Mouse (Mus musculus) T-helper 1 cell (primary cell): Measurements from ENCODE around the gene Ifnar1.

ENCODE experiments used
- in situ Hi-C: fragments of 300-600 bp; cut with MboI, MseI; formaldehyde crosslinking; loops from one replicate; pipeline ENCODE4 v1.15.1; 2025; ENCODE audit warnings: high pct_unique_total_duplicates

Ifnar1 gene

DNA sequence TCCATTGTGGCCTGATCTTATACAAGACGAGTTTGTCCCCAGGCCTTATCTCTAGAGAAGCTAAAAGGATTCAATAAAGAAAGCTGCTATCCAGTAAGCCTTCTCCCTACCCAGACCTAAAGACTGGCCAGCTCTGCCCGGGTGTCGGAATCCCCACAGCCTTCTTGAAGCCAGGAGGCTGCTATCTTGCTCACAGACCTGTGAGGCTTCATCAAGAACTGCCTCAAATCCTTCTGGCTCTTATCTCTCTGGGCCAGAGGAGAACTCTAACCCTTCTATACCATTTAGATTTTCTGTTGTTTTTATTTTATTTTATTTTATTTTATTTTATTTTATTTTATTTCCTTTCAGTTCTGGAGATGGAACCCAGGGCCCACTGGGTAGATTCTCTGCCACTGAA lies 52.0 kb downstream of the Ifnar1 start:
- in situ Hi-C loops: no loop called here

GRCm38 (mm10) chr16:91538051-91538450 lies 53.0 kb downstream of the Ifnar1 start:
- in situ Hi-C loops: no loop called here

- in situ Hi-C loops: no loop called here
Measured at GRCm38 (mm10) chr16:91538513-91538912, 53.5 kb downstream of the Ifnar1 start.

DNA sequence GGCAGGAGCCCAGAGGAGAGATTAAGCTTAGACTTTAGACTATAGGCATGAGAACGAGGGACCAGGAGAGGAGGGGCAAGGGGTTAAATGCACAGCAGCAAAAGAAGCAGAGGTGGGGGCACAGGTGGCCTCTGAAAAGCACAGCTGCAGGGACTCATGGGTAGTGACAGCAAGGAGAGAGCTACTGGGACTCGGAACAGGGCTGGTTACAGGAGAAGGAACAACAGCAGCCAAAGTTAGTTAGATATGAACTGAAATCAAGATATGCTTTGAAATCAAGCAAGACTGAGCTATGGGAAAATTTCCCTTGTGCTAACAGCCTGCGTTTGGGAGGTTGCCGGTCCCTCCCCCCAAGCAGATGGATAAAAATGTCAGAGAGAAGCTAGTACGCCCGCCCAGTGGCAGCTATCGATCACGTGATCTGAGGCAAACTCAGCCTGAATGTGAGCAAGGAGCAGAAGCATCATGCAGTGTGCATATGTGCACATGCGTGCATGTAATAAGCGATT lies 56.6 kb downstream of the Ifnar1 start:
- in situ Hi-C loops: no loop called here

- in situ Hi-C loops: no loop called here
Measured at GRCm38 (mm10) chr16:91543619-91544018, 58.6 kb downstream of the Ifnar1 start.

DNA sequence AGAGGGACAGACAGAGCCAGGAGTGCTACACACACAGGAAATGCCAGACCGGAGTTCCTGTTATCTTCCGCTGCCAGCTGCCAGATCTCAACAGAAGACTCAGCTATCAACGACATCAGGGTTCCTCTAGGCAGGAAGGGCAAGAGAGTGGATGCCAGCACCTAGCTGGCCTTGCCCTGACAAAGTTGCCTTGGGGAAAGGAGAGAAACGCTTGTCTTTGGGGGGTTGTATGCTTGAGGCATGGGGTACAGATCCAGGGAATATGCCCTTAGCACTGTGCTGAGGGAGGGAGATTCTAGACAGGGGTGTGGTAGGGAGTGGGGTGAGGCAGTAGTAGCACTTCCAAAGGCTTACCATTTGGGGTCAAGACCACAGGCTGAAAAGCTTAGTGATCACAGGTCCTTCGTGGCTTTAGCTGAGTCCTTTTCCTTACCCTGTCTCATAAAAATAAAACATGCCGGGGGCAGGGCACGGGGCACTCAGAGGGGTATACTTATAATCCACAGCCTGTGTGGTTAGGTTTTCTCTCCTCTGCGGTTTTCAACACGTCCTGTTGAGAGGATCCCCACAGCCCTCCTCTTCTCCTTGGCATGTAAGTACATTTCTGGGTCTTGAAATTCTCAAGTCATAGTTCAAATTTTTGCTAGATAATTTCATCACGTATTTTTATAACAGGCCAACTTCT lies 60.7 kb downstream of the Ifnar1 start:
- in situ Hi-C loops: no loop called here

GRCm38 (mm10) chr16:91546391-91546835 lies 61.4 kb downstream of the Ifnar1 start:
- in situ Hi-C loops: no loop called here

- in situ Hi-C loops: no loop called here
Measured at GRCm38 (mm10) chr16:91546836-91547741, 62.1 kb downstream of the Ifnar1 start, which contains the start of gene Ifngr2. Gene Ifngr2, plus strand, starts transcription at chr16:91547072.

- in situ Hi-C loops: no loop called here
Measured at GRCm38 (mm10) chr16:91547974-91548373, 62.9 kb downstream of the Ifnar1 start.

DNA sequence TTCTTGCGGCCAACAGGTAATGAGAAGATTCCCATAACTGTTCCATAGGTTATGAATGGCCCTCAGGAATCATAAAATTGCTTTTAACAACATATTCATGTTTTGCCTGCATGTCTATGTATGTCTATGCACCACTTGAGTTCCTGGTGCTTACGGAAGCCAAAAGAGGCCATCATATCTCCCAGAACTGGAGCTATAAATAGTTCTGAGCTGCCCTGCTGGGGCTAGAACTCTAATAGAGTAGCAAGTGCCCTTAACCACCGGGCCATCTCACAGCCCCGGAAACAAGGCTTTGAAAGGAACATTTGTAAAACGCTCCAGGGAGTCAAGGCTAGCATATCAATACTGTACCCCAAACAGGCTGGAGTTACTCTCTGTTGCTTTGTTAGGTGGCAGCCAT lies 63.5 kb downstream of the Ifnar1 start:
- in situ Hi-C loops: no loop called here

- in situ Hi-C loops: no loop called here
Measured at GRCm38 (mm10) chr16:91548996-91549395, 64.0 kb downstream of the Ifnar1 start.

- in situ Hi-C loops: loop anchor here (25.0 kb wide), 1 partner anchor 1062 kb away; no protein-coding TSS in a partner anchor
Measured at GRCm38 (mm10) chr16:91549616-91550015, 64.6 kb downstream of the Ifnar1 start.

DNA sequence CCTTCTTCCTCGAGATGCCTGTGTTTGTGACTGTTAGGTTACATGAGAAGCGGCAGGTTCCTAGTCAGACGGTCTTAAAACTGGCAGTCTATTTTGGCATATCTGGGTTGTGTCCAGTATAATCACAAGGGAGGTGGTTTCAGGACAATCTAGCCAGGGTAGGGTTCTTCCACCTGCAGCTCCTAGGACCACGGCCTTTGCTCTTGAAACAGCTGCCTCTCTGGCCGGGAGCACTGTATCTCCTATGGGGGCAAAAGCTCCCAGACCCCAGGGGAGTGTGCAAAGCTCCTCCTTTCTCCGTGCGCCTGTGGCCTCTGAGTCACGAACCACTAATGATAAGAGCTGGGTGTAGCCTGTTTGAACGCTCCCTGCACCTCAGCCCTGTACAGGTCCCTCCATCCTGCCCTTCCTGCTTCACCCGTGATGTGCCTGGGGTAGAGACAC lies 66.1 kb downstream of the Ifnar1 start:
- in situ Hi-C loops: loop anchor here (25.0 kb wide), 1 partner anchor 1064 kb away; no protein-coding TSS in a partner anchor

DNA sequence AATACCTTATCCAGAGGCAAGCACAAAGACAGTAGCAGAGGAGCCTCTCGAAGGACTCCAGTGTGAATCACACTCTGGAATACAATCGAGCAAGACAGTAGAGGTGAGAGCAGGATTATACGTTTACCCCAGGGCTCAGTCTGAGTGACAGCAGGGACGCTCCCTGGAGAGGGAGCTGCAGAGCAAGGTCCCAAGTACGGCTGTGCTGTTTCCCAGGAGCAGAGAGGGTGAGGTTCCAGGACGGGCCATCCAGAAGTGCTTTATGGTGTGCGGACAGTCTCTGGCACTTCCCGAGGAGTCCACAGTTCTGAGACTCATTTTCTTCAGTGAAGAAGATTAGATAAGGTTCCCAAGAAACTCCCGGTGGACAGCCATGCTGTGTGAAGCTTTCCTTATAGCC lies 67.0 kb downstream of the Ifnar1 start:
- in situ Hi-C loops: loop anchor here (25.0 kb wide), 1 partner anchor 1065 kb away; no protein-coding TSS in a partner anchor

DNA sequence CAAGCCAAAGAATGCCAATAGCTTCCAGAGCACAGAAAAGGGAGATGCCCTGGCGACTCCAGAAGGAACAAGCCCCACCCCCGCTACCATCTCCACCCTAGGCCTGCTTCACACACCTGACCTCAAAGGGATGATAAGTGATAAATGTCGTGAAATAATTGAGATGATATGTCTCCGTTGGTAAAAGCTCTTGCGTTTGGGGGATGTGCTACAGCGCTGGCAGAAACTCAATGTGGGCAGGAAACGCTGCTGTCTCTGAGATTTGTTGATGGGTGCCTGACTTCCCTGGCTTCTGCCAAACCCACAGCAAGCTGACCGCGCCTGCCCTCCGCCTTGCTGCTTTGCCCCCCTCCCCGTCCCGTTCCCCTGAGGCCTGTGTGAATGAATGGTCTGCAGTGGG lies 68.6 kb downstream of the Ifnar1 start:
- in situ Hi-C loops: loop anchor here (25.0 kb wide), 1 partner anchor 1066 kb away; no protein-coding TSS in a partner anchor

DNA sequence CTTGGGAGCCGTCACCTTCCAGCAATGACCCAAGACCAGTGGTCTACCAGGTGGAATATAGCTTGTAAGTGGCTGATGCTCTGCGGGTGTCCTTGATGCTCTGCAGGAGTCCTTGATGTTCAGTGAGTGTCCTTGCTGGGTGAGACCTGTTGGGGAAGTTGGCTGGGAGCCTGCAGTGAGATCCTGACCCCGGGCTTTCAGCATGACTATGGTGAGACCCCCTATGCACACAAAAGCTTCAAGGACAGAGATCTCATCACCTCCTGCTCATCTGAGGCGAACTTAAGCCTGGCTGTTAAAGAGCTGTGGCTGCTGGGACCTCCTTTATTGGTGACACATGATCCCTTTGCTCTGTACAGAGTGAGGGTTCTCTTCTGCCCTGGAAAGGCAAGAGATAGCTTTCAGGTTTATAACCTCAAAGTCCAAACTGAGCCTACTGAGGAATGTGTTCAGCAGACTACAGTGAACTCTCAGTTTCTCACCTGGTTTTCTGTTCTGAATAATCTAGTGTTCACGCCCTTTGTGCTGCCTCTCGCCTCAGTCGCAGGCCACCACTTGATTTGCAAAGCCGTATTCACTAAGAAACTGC lies 70.1 kb downstream of the Ifnar1 start:
- in situ Hi-C loops: loop anchor here (25.0 kb wide), 1 partner anchor 1068 kb away; no protein-coding TSS in a partner anchor

DNA sequence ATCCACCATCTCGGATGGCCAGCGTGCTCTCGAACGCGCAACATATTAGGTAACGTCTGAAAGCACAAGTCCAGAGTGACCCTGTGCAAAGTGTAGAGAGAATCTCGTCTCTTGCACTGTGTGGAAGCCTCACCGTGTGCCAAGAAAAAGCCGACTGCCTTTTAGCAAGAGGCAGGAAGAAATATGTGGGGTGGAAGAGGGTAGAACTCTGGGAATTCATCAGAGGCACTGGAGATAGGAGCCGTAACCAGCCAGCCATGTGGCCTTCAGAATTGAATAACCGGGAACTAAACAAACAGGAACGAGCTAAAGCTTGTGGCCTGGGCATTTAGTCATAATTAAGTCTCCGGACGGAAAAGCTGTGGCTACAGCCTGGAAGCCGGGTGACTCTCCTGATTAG lies 71.6 kb downstream of the Ifnar1 start:
- in situ Hi-C loops: loop anchor here (25.0 kb wide), 1 partner anchor 1069 kb away; no protein-coding TSS in a partner anchor
